Mouse (Mus musculus) myocyte (in vitro differentiated cells): ENCODE data around the gene Chmp3. TPM values are rescaled to one million over a fixed set of nuclear protein-coding genes. Genes with fewer than 3 reads are reported as not detected.

ENCODE experiments used
- H3K27me3 ChIP-seq: one replicate; pipeline ENCODE4 v1.6.1; 2011; ENCODE audit not compliant: control insufficient read depth, insufficient read depth, insufficient read length
- H3K36me3 ChIP-seq: one replicate; pipeline ENCODE4 v1.6.1; 2011; ENCODE audit not compliant: control insufficient read depth, insufficient read depth
- H3K4me2 ChIP-seq: one replicate; pipeline ENCODE4 v1.6.1; 2011; ENCODE audit warnings: low read depth, control low read depth
- H3K4me3 ChIP-seq: one replicate; pipeline ENCODE4 v1.5.1; 2011; ENCODE audit warnings: mild to moderate bottlenecking, control low read depth, moderate library complexity
- H3K79me2 ChIP-seq: one replicate; pipeline ENCODE4 v1.6.1; 2011; ENCODE audit not compliant: control insufficient read depth, insufficient read depth
- H3ac ChIP-seq: one replicate; pipeline ENCODE4 v1.6.1; 2011; ENCODE audit not compliant: control insufficient read depth, insufficient read length
- CEBPB ChIP-seq: IDR thresholded peaks from 2 replicates; pipeline ENCODE4 v1.6.1; 2011; ENCODE audit warnings: mild to moderate bottlenecking, moderate library complexity; ENCODE audit not compliant: poor library complexity, insufficient read depth, severe bottlenecking
- E2F4 ChIP-seq: IDR thresholded peaks from one replicate; pipeline ENCODE4 v1.6.1; 2011; ENCODE audit warnings: mild to moderate bottlenecking, control low read depth, moderate library complexity; ENCODE audit not compliant: insufficient read depth
- MAX ChIP-seq: IDR thresholded peaks from one replicate; pipeline ENCODE4 v1.6.1; 2011; ENCODE audit warnings: low read depth, mild to moderate bottlenecking, control low read depth
- MYOD1 ChIP-seq, 3 experiments: IDR thresholded peaks; one replicate each; pipeline ENCODE4 v1.6.1; 2011; ENCODE audit warnings: control low read depth in 2 of 3, low read depth in 2 of 3, mild to moderate bottlenecking in 2 of 3, moderate library complexity in 1 of 3; ENCODE audit not compliant: insufficient read length in 2 of 3, control insufficient read depth in 1 of 3
- MYOG ChIP-seq, 3 experiments: IDR thresholded peaks; one replicate each; pipeline ENCODE4 v1.6.1; 2011; ENCODE audit warnings: control low read depth in 2 of 3, low read depth in 2 of 3, mild to moderate bottlenecking in 2 of 3; ENCODE audit not compliant: insufficient read length in 2 of 3, control insufficient read depth in 1 of 3, insufficient read depth in 1 of 3
- POLR2A ChIP-seq: IDR thresholded peaks from one replicate; pipeline ENCODE4 v1.6.1; 2011; ENCODE audit warnings: low read depth, mild to moderate bottlenecking, control low read depth, moderate library complexity; ENCODE audit not compliant: insufficient read length
- POLR2AphosphoS2 ChIP-seq: IDR thresholded peaks from one replicate; pipeline ENCODE4 v1.6.1; 2011; ENCODE audit warnings: low read depth, control low read depth; ENCODE audit not compliant: insufficient read length
- REST ChIP-seq: IDR thresholded peaks from one replicate; pipeline ENCODE4 v1.6.1; 2011; ENCODE audit warnings: mild to moderate bottlenecking, control low read depth, moderate library complexity; ENCODE audit not compliant: insufficient read depth, insufficient read length
- SRF ChIP-seq: IDR thresholded peaks from one replicate; pipeline ENCODE4 v1.6.1; 2011; ENCODE audit warnings: low read depth; ENCODE audit not compliant: control insufficient read depth, insufficient read length
- TCF12 ChIP-seq: IDR thresholded peaks from one replicate; pipeline ENCODE4 v1.6.1; 2011; ENCODE audit warnings: mild to moderate bottlenecking, control low read depth; ENCODE audit not compliant: poor library complexity, insufficient read depth, severe bottlenecking
- TCF3 ChIP-seq: IDR thresholded peaks from one replicate; pipeline ENCODE4 v1.6.1; 2011; ENCODE audit warnings: low read depth, control low read depth; ENCODE audit not compliant: insufficient read length
- USF1 ChIP-seq: IDR thresholded peaks from one replicate; pipeline ENCODE4 v1.6.1; 2011; ENCODE audit warnings: low read depth, mild to moderate bottlenecking, control low read depth, moderate library complexity
- polyA plus RNA-seq: library from polyadenylated mRNA; unstranded; fragments of >200 nt; fragmentation: generic; extraction: Trizol; gene quantifications from one replicate; pipeline ENCODE4 v1.2.1, GENCODE M21; 2012; ENCODE audit warnings: missing spikeins

The Chmp3 gene
- polyA plus RNA-seq, 1 experiment, result 53.2 TPM

DNA sequence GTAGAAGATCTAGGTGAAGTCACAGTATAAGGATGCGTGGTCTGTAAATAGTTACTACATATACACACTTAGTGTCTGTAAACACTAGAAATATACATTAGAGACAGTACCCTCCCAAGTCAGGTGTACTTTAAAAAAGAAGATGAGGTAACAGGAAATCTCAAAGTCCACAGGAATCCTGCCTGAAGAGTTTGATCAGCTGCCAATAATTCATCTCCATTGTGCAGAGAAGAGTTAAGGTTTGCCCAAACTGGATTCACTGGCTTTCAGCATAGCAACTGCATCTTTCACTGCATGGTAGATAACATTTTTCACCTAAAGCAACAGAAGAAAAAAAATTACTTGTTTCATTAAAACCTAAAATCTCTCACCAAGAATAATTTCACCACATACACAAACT lies 45.8 kb downstream of the Chmp3 start:
- peaks cover 59% of the 10 kb centered on the region for H3K36me3 ChIP-seq
- no peaks in the 10 kb centered on the region for H3K27me3 ChIP-seq
- no peak overlapping the region for H3ac ChIP-seq
- no peak overlapping the region for H3K4me3 ChIP-seq
- no peak for TF ChIP-seq MYOG (IDR thresholded peaks at IDR 0.05; ENCODE audit: control insufficient read depth in 1 of 3, insufficient read depth in 1 of 3, insufficient read length in 2 of 3, low read depth in 2 of 3)
- TF ChIP-seq TCF3, result no peak
- TF ChIP-seq CEBPB, result no peak
- no peak for TF ChIP-seq E2F4
- TF ChIP-seq POLR2AphosphoS2, result no peak
- TF ChIP-seq MYOD1 (IDR thresholded peaks at IDR 0.05; ENCODE audit: control insufficient read depth in 1 of 3, insufficient read length in 2 of 3, low read depth in 2 of 3), result no peak
- TF ChIP-seq SRF, result no peak
- no peak for TF ChIP-seq USF1
- TF ChIP-seq TCF12, result no peak
- TF ChIP-seq MAX, result no peak
- no peak for TF ChIP-seq REST
- TF ChIP-seq POLR2A, result no peak
- H3K79me2 ChIP-seq, result no peaks in the 10 kb centered on the region
- H3K4me2 ChIP-seq, result no peak overlapping the region

DNA sequence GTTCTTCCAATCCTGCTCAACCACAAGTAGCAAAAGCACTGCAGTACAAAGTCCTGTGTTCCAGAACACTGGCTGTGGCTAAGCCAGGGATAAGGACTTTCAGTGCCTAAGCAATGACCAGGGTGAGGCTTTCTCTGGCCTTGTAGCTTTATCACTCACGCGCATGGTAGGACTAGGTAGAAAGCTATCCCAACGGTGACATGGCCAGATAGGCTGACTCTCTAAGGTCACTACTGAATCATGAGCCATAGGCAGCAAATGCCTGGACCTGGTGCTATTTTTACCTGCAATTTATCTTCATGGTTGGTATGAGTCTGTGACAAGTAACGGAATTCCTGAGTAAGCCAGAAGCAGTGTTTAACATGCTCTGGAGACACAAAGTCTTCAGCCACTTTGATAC lies 46.6 kb downstream of the Chmp3 start:
- H3K79me2 ChIP-seq, result no peaks in the 10 kb centered on the region
- H3K36me3 ChIP-seq, result peaks cover 63% of the 10 kb centered on the region
- H3K4me3 ChIP-seq, result no peak overlapping the region
- H3K27me3 ChIP-seq, result no peaks in the 10 kb centered on the region
- H3K4me2 ChIP-seq, result no peak overlapping the region
- no peak overlapping the region for H3ac ChIP-seq
- TF ChIP-seq MYOG (IDR thresholded peaks at IDR 0.05; ENCODE audit: control insufficient read depth in 1 of 3, insufficient read depth in 1 of 3, insufficient read length in 2 of 3, low read depth in 2 of 3), result no peak
- no peak for TF ChIP-seq MAX
- no peak for TF ChIP-seq POLR2AphosphoS2
- TF ChIP-seq TCF3, result no peak
- TF ChIP-seq POLR2A, result no peak

DNA sequence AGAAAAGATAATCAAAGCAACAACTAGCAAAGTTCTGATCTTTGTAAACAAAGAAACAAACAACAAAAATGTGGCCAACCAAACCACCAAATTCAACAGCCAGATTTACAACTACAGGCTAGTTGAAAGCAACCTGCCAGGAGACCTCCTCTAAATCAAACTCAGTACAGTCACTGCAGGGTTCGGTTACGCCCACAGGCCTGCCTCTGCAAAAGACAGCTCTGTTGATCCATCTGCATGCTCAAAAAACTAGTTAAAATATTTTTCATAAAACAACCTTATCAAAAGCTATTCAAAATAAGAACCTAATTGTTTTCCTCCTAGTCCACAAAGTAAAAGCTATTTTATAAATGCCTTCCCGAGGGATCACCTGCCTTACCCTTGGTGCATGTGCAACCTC lies 64.2 kb downstream of the Chmp3 start:
- H3ac ChIP-seq, result no peak overlapping the region
- peaks cover 66% of the 10 kb centered on the region for H3K36me3 ChIP-seq
- no peak overlapping the region for H3K4me2 ChIP-seq
- H3K27me3 ChIP-seq, result no peaks in the 10 kb centered on the region
- no peak overlapping the region for H3K4me3 ChIP-seq
- H3K79me2 ChIP-seq, result no peaks in the 10 kb centered on the region
- TF ChIP-seq MYOG (IDR thresholded peaks at IDR 0.05; ENCODE audit: control insufficient read depth in 1 of 3, insufficient read depth in 1 of 3, insufficient read length in 2 of 3, low read depth in 2 of 3), result no peak
- TF ChIP-seq REST, result no peak
- no peak for TF ChIP-seq MYOD1 (IDR thresholded peaks at IDR 0.05; ENCODE audit: control insufficient read depth in 1 of 3, insufficient read length in 2 of 3, low read depth in 2 of 3)
- TF ChIP-seq TCF12, result no peak
- no peak for TF ChIP-seq CEBPB
- no peak for TF ChIP-seq TCF3
- TF ChIP-seq MAX, result no peak
- TF ChIP-seq SRF, result no peak

DNA sequence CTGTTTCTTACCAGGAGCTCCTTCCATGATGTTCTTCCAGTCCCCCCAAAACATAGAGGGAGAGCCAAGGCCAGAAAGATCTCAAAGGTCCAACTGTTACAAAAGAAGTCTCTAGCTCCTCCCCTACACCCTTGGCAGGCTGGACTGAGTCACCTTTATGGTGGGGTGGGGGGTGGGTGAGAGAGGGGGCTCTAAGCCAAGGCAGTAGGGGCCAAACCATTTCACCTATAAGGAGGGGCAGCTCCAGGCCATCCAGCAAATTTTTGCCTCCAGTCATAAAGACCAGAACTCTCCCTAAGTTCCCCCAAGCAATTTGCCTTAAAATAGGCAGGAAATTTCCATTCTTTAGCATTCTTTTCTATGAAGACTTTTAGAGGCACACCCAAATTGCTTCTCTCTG lies 65.4 kb downstream of the Chmp3 start:
- Histone ChIP-seq H3K4me2 (no peak overlapping the region), H3K79me2 (no peaks in the 10 kb centered on the region), H3K36me3 (peaks cover 66% of the 10 kb centered on the region), H3ac (no peak overlapping the region), H3K27me3 (no peaks in the 10 kb centered on the region), H3K4me3 (no peak overlapping the region)
- TF ChIP-seq SRF (no peak), POLR2AphosphoS2 (no peak), CEBPB (no peak), TCF3 (no peak), MYOG (IDR thresholded peaks at IDR 0.05; ENCODE audit: control insufficient read depth in 1 of 3, insufficient read depth in 1 of 3, insufficient read length in 2 of 3, low read depth in 2 of 3) (no peak), MYOD1 (IDR thresholded peaks at IDR 0.05; ENCODE audit: control insufficient read depth in 1 of 3, insufficient read length in 2 of 3, low read depth in 2 of 3) (no peak), USF1 (no peak), E2F4 (no peak), REST (no peak), POLR2A (no peak), TCF12 (no peak), MAX (no peak)

DNA sequence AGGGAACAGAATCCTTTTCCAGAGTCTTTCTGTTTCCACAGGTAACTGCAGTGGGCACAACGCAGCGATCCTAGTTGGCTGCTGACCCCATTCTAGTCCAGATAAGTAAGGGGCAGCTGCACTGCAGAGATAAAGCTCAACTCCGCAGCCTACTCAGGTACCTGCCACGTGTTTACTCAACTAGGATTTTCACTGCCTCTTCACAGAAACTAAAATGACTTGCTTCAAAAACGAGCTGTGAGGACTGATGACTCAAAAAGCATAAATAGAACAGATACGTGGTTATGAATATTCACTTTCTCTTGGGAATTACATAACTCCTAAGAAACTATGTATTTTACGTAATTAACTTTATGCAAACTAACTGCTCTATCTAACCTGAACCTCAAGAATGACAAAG lies 66.4 kb downstream of the Chmp3 start:
- Histone ChIP-seq H3K4me3 (no peak overlapping the region), H3K27me3 (no peaks in the 10 kb centered on the region), H3K79me2 (no peaks in the 10 kb centered on the region), H3ac (no peak overlapping the region), H3K36me3 (peaks cover 68% of the 10 kb centered on the region), H3K4me2 (no peak overlapping the region)
- TF ChIP-seq USF1 (no peak), MAX (no peak), MYOG (IDR thresholded peaks at IDR 0.05; ENCODE audit: control insufficient read depth in 1 of 3, insufficient read depth in 1 of 3, insufficient read length in 2 of 3, low read depth in 2 of 3) (no peak), SRF (no peak), POLR2A (no peak), MYOD1 (IDR thresholded peaks at IDR 0.05; ENCODE audit: control insufficient read depth in 1 of 3, insufficient read length in 2 of 3, low read depth in 2 of 3) (no peak), POLR2AphosphoS2 (no peak), TCF3 (no peak), E2F4 (no peak), CEBPB (no peak), REST (no peak), TCF12 (no peak)
